Mouse (Mus musculus) heart, embryonic 11.5 days (tissue): ENCODE data around the gene Dsn1. TPM values are rescaled to one million over a fixed set of nuclear protein-coding genes. Genes with fewer than 3 reads are reported as not detected.

Experiments used
- ATAC-seq: fragments of 200-750 bp; cut with Nextera tagmentation; replicated peaks from 2 replicates; pipeline ENCODE4 v1.8.0; 2017; ENCODE audit warnings: moderate library complexity; ENCODE audit not compliant: insufficient number of reproducible peaks, low FRiP score, low TSS enrichment
- H3K27ac ChIP-seq: fragments of 300-500 bp; sonication (generic); 2 replicates; pipeline ENCODE4 v1.5.1; 2014; ENCODE audit warnings: mild to moderate bottlenecking, low read depth, low read length
- H3K27me3 ChIP-seq: fragments of 300-500 bp; sonication (generic); 2 replicates; pipeline ENCODE4 v1.6.1; 2014; ENCODE audit warnings: mild to moderate bottlenecking, low read length, mixed read lengths; ENCODE audit not compliant: control insufficient read depth, insufficient read depth
- H3K36me3 ChIP-seq: fragments of 300-500 bp; sonication (generic); 2 replicates; pipeline ENCODE4 v1.6.1; 2014; ENCODE audit warnings: mild to moderate bottlenecking, low read length, moderate library complexity, mixed read lengths; ENCODE audit not compliant: control insufficient read depth, insufficient read depth
- H3K4me1 ChIP-seq: fragments of 300-500 bp; sonication (generic); 2 replicates; pipeline ENCODE4 v1.6.1; 2014; ENCODE audit warnings: low read length; ENCODE audit not compliant: control insufficient read depth, insufficient read depth
- H3K4me2 ChIP-seq: fragments of 300-500 bp; sonication (generic); 2 replicates; pipeline ENCODE4 v1.6.1; 2014; ENCODE audit warnings: mild to moderate bottlenecking, moderate library complexity
- H3K4me3 ChIP-seq: fragments of 300-500 bp; sonication (generic); 2 replicates; pipeline ENCODE4 v1.5.1; 2014; ENCODE audit warnings: low read depth, low read length
- H3K9ac ChIP-seq: fragments of 300-500 bp; sonication (generic); 2 replicates; pipeline ENCODE4 v1.6.1; 2014; ENCODE audit warnings: mild to moderate bottlenecking, low read depth, low read length, moderate library complexity
- H3K9me3 ChIP-seq: fragments of 300-500 bp; sonication (generic); replicated peaks from 2 replicates; pipeline ENCODE4 v1.6.1; 2016; ENCODE audit warnings: low read length; ENCODE audit not compliant: control insufficient read depth
- WGBS: fragments of 180-500 bp; shearing (Covaris S2); extraction: QIAGEN DNeasy Blood & Tissue Kit; methylation state at CpG from one replicate; pipeline ENCODE4 v1.1.7; 2014; ENCODE audit not compliant: insufficient replicate concordance; 5-methylcytosine and 5-hydroxymethylcytosine counted together
- polyA plus RNA-seq: library from polyadenylated mRNA; unstranded; fragments of >200 nt; fragmentation: Nextera tagmentation; extraction: Ambion mirVana; gene quantifications from 2 replicates; pipeline ENCODE4 v1.2.1, GENCODE M21; 2014

Gene Dsn1
- polyA plus RNA-seq = 38.4 and 48.4 TPM in 2 replicates

- no peaks in the 10 kb centered on the region for H3K9me3 ChIP-seq
- H3K27me3 ChIP-seq = no peaks in the 10 kb centered on the region
- no peaks in the 10 kb centered on the region; the same call in 1 of the 2 replicates for H3K36me3 ChIP-seq
- peak; percentile 76 for ATAC-seq
- peak within 1 kb of the TSS; percentile 88 for H3K4me2 ChIP-seq
- under 1% methylated on average over 56 of the region's 56 CpGs for WGBS
- peaks cover 18% of the 10 kb centered on the region for H3K4me1 ChIP-seq
- H3K9ac ChIP-seq = peak within 1 kb of the TSS; percentile 88
- H3K27ac ChIP-seq = peak within 1 kb of the TSS; percentile 79
- peak within 1 kb of the TSS; percentile 84 for H3K4me3 ChIP-seq
Measured at GRCm38 (mm10) chr2:157006511-157007233, at the start of gene Dsn1. TSS of gene Dsn1 (minus strand) at chr2:157007154.

DNA sequence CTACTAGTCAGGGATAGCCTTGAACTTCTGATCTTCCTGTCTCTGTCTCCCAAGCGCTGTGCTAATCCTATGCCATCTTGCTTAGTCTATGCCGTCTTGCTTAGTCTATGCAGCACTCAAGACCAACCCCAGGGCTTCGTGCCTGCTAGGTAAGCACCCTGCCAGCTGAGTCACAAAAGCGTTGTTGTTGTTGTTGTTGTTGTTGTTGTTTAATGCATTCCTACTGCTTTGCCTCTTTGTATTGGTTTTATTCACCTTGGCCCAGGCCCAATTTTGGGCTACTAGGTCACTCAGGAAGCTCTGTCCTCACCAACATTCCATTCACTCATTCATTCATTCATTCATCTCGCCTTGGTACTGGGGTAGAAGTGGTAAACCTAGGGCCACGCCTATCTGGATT lies 48.8 kb upstream of the Dsn1 start:
- Histone ChIP-seq H3K27me3 (no peaks in the 10 kb centered on the region), H3K4me3 (no peak overlapping the region), H3K4me2 (no peak overlapping the region), H3K9me3 (no peaks in the 10 kb centered on the region), H3K27ac (no peak overlapping the region), H3K4me1 (peaks cover 18% of the 10 kb centered on the region), H3K9ac (no peak overlapping the region), H3K36me3 (peaks cover 10% of the 10 kb centered on the region)
- ATAC-seq = no peak
- 89% methylated on average over 6 of the region's 6 CpGs for WGBS

DNA sequence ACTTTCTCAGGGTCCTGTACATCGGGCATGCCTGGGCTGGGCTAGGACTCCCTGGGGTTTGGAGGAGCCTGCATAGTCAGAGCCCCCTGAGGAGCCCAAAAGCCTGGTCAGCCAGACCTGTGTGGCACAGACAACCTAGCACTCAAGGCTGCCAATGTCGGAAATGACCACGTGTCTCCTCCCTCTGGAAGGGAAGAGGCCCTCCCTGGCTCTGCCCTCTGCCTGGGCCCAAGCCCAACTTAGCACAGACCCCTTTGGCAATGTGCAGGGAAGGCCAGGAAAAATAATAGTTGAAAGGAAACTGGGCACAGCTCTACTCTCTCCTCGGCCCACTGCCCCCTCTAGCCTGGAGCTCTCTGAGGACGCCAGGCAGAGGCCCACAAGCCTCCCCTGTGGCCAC lies 47.9 kb upstream of the Dsn1 start:
- Histone ChIP-seq H3K36me3 (peaks cover 10% of the 10 kb centered on the region), H3K27ac (peak overlapping the region; percentile 37; the same call in 1 of the 2 replicates), H3K4me1 (peaks cover 21% of the 10 kb centered on the region), H3K27me3 (no peaks in the 10 kb centered on the region), H3K9me3 (no peaks in the 10 kb centered on the region), H3K4me3 (no peak overlapping the region), H3K9ac (0 out of 2 replicates have a peak overlapping the region, but pooled peaks have one; percentile 46), H3K4me2 (no peak overlapping the region)
- 65% methylated on average over 5 of the region's 5 CpGs for WGBS
- ATAC-seq = no peak

GRCm38 (mm10) chr2:157054297-157054696 lies 47.3 kb upstream of the Dsn1 start:
- H3K4me2 ChIP-seq = no peak overlapping the region
- 0 out of 2 replicates have a peak overlapping the region, but pooled peaks have one; percentile 37 for H3K27ac ChIP-seq
- H3K4me3 ChIP-seq = no peak overlapping the region
- no peak for ATAC-seq
- H3K27me3 ChIP-seq = no peaks in the 10 kb centered on the region
- WGBS = 73% methylated on average over 8 of the region's 8 CpGs
- peaks cover 22% of the 10 kb centered on the region for H3K4me1 ChIP-seq
- H3K36me3 ChIP-seq = peaks cover 7% of the 10 kb centered on the region
- H3K9ac ChIP-seq = no peak overlapping the region
- no peaks in the 10 kb centered on the region for H3K9me3 ChIP-seq

DNA sequence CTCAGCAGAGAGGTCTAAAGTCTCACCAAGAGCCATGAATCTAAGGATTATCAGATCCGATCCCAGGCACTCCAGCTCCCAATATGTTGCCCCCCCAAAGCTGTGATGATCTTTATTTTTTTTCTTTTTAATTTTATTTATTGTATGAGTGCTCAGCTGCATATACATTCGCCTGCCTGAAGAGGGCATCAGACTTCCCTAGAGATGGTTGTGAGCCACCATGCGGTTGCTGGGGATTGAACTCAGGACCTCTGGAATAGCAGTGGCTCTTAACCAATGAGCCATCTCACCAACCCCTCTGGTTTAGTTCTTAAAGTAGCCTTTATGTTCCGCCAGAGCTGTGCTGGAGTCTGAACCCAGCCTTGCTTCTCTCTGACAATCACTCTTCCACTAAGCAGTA lies 46.8 kb upstream of the Dsn1 start:
- 75% methylated on average over 4 of the region's 4 CpGs for WGBS
- no peak overlapping the region for H3K4me2 ChIP-seq
- no peak for ATAC-seq
- H3K36me3 ChIP-seq = peaks cover 7% of the 10 kb centered on the region
- no peak overlapping the region for H3K4me3 ChIP-seq
- peaks cover 16% of the 10 kb centered on the region for H3K4me1 ChIP-seq
- no peak overlapping the region for H3K9ac ChIP-seq
- H3K9me3 ChIP-seq = no peaks in the 10 kb centered on the region
- no peaks in the 10 kb centered on the region for H3K27me3 ChIP-seq
- no peak overlapping the region for H3K27ac ChIP-seq

GRCm38 (mm10) chr2:157053124-157053523 lies 46.2 kb upstream of the Dsn1 start:
- WGBS = 88% methylated on average over 5 of the region's 5 CpGs
- ATAC-seq = no peak
- no peak overlapping the region for H3K4me2 ChIP-seq
- peaks cover 7% of the 10 kb centered on the region for H3K36me3 ChIP-seq
- no peaks in the 10 kb centered on the region for H3K9me3 ChIP-seq
- H3K27me3 ChIP-seq = no peaks in the 10 kb centered on the region
- no peak overlapping the region for H3K4me3 ChIP-seq
- H3K9ac ChIP-seq = no peak overlapping the region
- H3K4me1 ChIP-seq = peaks cover 11% of the 10 kb centered on the region
- no peak overlapping the region for H3K27ac ChIP-seq

- no peaks in the 10 kb centered on the region for H3K9me3 ChIP-seq
- H3K4me1 ChIP-seq = peaks cover 11% of the 10 kb centered on the region
- H3K9ac ChIP-seq = no peak overlapping the region
- ATAC-seq = no peak
- H3K27ac ChIP-seq = peak overlapping the region; percentile 46; the same call in 1 of the 2 replicates
- no peak overlapping the region for H3K4me3 ChIP-seq
- WGBS = 65% methylated on average over 8 of the region's 8 CpGs
- H3K36me3 ChIP-seq = peaks cover 7% of the 10 kb centered on the region
- H3K4me2 ChIP-seq = no peak overlapping the region
- no peaks in the 10 kb centered on the region for H3K27me3 ChIP-seq
Measured at GRCm38 (mm10) chr2:157052448-157052847, 45.5 kb upstream of the Dsn1 start.

GRCm38 (mm10) chr2:157049831-157050243 lies 42.9 kb upstream of the Dsn1 start:
- peaks cover 21% of the 10 kb centered on the region for H3K36me3 ChIP-seq

More at GRCm38 (mm10) chr2:157049831-157050243, 42.9 kb upstream of the Dsn1 start:
- H3K27me3 ChIP-seq = no peaks in the 10 kb centered on the region
- no peak overlapping the region; the same call in 1 of the 2 replicates for H3K9ac ChIP-seq
- 62% methylated on average over 8 of the region's 8 CpGs for WGBS
- no peak for ATAC-seq
- H3K4me1 ChIP-seq = peaks cover 8% of the 10 kb centered on the region
- no peaks in the 10 kb centered on the region for H3K9me3 ChIP-seq
- H3K4me3 ChIP-seq = no peak overlapping the region
- no peak overlapping the region for H3K27ac ChIP-seq
- H3K4me2 ChIP-seq = no peak overlapping the region
